Mouse (Mus musculus) B cell, adult 2 months (primary cell): ENCODE measurements at regions not wholly inside any gene's neighbourhood (a gene's known extent, or its start where the extent isn't known, plus 50 kb on each side); places are given as distances from the start of the nearest gene placed in this dataset.

Experiments
- DNase-seq, 2 experiments: peaks; one replicate each; pipeline ENCODE4 v3.0.0; 2022

GRCm38 (mm10) chr9:61144685-61145318 is 227.4 kb upstream of the Tle3 start:
- DNase-seq = no peak

GRCm38 (mm10) chr9:61145738-61146137 is 226.4 kb upstream of the Tle3 start:
- no peak for DNase-seq

GRCm38 (mm10) chr9:61151201-61151600 is 221.0 kb upstream of the Tle3 start:
- no peak for DNase-seq

- no peak for DNase-seq
Measured at GRCm38 (mm10) chr9:61151901-61152337, 220.2 kb upstream of the Tle3 start.

DNA sequence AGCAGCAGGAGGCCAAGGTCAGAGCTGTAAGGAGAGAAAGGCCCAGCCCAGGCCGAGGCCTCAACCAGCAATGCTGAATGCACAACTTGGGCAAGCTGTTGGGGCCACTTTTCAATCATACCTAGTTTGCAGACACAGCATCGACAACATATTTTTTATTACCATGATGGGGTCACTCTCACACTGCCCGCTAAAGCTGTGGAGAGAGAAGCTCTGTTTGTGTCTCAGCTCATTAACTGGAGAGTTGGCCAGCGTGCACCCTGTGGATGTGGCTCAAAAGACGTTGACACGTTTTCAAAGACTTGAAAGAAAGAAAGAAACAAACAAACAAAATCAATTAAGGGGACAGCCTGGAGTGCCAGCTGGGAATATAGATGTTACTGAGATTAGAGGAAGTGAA is 217.4 kb upstream of the Tle3 start:
- DNase-seq = no peak

DNA sequence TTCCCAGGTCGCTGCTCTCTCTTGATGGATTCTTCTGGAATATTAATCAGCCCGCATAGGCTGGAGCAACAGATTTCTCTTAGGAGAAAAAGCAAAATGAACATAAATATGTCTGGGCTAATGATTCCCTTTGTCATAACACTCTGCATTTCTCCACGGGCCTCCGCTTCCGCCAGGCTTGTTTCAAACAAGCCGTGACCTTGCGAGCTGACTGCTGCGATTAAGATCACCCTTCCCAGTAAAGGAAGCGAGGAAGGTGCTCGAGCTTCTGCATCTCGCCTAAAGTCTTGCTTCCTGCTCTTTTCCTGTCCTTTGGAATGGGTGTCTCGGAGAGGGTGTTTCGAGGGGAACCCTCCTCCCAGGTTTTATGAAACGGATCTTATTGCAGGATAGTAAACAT is 216.3 kb upstream of the Tle3 start:
- no peak for DNase-seq

DNA sequence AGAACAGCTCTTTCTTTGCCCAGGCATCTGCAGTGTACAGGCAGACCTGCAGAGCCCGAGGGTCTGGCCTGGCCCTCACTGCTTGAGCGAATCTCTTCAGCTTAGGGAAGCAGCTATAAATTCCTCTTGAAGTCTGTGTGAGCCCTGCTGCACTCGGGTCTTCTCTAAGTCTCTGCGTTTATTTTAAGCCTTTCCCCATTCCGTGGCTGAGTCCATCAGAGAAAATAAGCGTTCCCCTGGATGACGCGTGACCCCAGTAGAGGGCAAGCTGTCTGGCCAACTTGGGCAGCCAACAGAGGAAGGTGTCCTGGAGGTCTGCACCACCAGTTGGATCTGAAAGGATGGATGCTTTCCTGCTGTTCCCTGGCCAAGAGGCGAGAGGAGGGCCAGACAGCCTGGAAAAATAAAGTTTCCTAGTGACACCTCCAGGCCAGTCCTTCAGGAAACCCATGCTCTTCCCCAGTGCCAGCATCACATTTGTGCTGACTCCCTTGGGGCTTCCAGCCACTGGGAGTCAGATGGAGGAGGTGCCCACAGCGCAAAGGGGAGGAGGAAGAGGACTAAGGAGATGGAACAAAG is 213.9 kb upstream of the Tle3 start:
- no peak for DNase-seq

DNA sequence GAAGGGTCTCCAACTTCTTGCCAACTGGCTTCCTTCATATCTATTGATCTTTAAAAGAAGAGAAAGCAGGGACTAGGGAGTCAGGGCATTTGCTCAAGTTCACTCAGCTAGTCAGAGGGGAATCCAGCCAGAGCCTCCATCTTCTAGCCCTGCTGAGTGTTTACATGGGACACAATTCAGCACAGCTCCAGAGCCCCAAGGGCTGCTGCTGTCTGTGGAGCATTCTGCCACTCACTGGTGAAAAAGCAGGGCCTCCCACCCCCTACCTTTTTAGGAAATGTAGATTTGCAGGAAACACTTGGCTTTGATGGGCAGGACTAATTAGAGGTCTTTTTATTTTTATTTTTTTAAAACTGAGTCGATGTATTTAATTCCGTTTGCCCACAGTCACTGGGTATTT is 213.0 kb upstream of the Tle3 start:
- no peak for DNase-seq

DNA sequence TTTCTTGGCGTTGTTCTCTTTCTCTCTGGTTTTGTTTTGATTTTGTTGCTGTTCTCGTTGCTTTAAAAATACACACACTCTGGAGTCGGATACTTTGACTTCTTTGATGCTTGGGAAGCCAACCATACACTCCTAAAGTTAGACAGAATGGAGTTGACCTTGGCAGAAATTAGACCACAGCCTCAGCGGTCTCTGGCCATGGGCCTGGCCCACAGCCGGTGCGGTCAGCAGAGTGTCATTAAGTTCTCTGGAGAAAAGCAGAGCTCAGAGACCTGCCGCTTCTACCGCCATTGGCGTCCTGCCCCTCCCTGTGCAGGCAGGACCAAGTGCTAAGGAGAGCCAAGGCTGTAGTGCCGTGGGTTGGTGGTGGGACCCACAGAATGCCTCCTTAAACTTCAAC is 212.6 kb upstream of the Tle3 start:
- no peak for DNase-seq

- DNase-seq = no peak
Measured at GRCm38 (mm10) chr9:61162884-61163283, 209.3 kb upstream of the Tle3 start.

GRCm38 (mm10) chr9:61163671-61164288 is 208.4 kb upstream of the Tle3 start:
- DNase-seq = no peak

GRCm38 (mm10) chr9:61164501-61165251 is 207.5 kb upstream of the Tle3 start:
- no peak for DNase-seq

DNA sequence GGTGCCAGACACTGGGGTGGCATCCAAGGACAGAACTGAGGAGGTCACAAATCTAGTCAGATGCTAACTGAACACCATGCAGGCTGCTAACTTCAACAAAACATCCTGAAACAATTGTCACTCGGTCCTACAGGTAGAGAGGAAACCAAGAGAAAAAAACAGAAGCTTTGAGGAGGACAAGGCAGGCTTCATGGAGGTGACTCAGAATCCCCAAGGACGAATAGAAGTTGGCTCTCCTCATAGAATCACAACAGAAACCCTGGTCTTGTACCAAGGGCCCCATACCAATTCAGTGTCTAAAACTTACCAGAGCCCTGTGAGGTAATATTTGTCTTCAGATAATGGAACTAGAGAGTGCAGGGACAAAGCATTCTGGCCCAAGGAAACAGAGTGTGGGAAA is 206.1 kb upstream of the Tle3 start:
- no peak for DNase-seq

DNA sequence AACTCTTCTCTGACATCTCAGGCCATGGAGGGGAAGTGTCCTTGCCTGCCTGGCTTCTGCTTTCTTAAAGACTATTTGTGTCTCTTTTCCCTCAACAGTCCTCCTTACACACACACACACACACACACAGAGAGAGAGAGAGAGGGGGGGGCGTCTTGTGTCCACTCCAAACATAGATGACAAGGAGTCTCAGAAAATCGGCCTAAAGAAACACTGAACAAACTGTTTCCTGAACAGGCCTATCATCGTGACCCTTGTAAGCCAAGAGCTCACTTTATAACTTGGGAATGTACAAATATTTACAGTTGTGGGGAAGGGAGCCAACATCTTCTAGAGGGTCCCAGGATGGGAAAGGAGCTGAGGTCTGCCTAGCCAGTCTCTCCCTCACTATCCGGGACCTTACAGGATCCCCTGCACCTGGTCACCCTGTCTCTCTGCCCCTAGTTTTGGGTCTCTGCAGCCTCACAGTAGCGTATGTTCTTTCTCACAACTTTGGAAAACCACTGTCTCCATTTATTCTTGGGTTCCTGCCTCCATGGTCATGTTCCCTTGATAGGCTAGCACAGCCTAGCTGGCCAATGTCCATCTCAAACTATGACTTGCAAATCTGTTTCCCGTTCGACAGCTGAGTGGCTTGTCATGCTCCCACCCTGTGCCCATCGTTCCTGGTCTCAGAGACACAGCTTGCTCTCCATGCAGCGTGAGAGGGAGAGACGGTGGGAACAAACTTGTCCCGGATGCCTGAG is 204.9 kb upstream of the Tle3 start:
- DNase-seq = no peak

- DNase-seq = peak; percentile 61 to 66
Measured at GRCm38 (mm10) chr9:61168931-61169330, 203.2 kb upstream of the Tle3 start.

DNA sequence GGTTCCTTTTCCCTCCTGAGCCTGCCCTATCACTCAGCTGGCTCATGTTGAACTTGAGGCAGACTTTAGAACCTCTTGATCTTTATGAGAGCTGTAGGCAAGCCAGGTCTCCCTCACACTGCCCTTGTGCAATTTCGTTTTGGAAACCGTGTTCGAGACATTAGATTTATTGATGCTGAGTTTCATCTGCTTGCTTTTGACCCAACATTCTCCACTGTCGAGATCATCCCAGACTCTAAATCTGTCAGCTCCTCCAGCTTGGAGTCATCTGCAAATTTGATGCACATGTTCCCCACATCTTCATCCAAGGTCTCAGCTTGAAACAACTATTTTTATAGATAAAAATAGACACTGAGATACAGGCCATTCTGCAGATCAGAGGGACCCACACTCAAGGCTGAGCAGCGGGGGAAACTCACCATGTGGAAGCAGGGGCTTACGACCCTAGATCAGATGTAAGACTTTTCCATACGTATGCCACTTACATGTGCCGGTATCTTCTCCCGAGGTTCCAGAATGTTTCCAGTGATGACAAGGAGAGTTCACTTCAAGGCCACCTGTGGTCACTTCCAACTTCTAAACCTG is 202.6 kb upstream of the Tle3 start:
- DNase-seq = no peak

DNA sequence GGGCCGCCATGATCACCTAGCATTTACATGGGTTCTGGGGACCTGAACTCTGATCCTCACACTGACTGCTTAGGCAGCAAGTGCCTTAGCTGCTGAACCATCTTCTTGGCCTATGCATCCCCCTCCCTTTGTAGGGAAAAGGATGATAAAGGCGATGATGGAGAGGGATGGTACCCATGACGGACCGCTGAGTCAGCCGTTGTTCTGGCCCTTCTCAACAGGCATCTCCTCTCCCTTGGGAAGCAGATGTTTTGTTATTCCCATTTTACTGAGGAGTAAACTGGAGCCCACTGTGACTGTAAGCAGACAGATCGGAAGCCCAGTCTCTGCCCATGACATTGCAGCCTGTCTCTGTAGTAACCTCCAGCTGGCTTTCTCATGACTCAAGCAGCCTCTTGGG is 201.2 kb upstream of the Tle3 start:
- no peak for DNase-seq

DNA sequence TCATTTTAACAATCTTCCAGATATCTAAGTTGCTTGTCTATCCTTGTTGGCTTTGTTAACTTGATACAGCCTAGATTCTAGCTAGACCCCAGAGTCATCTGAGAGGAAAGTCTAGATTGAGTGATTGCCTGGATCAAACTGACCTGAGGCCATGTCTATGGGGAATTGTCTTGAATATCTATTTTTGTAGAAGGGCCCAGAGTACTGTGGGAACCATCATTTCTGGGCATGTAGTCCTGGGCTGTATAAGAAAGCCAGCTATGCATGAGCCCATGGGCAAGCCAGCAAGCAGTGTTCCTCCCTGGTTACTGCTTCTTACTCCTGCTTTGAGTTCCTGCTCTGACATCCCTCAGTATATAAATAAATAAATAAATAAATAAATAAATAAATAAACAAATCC is 199.7 kb upstream of the Tle3 start:
- no peak for DNase-seq

DNA sequence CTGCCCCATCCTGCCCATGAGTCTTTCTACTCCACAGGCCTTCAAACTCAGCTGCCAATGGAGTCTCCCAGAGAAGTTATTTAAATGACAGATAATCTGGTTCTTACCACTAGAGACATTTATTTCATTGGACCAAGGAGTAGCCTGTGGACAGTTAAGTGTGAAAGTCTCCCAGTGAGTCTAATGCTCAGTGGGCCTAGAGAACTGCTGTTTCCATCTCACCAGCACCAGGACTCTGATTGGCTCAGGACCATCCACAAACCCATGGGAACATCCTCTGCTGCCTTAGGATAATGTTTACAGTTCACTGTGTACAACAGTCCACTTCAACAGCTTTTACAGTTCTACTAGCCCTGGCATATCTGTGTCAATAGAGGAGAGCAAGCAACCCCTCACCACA is 198.6 kb upstream of the Tle3 start:
- DNase-seq = no peak

GRCm38 (mm10) chr9:61175381-61175780 is 196.8 kb upstream of the Tle3 start:
- no peak for DNase-seq

GRCm38 (mm10) chr9:61176856-61177255 is 195.3 kb upstream of the Tle3 start:
- DNase-seq = no peak

DNA sequence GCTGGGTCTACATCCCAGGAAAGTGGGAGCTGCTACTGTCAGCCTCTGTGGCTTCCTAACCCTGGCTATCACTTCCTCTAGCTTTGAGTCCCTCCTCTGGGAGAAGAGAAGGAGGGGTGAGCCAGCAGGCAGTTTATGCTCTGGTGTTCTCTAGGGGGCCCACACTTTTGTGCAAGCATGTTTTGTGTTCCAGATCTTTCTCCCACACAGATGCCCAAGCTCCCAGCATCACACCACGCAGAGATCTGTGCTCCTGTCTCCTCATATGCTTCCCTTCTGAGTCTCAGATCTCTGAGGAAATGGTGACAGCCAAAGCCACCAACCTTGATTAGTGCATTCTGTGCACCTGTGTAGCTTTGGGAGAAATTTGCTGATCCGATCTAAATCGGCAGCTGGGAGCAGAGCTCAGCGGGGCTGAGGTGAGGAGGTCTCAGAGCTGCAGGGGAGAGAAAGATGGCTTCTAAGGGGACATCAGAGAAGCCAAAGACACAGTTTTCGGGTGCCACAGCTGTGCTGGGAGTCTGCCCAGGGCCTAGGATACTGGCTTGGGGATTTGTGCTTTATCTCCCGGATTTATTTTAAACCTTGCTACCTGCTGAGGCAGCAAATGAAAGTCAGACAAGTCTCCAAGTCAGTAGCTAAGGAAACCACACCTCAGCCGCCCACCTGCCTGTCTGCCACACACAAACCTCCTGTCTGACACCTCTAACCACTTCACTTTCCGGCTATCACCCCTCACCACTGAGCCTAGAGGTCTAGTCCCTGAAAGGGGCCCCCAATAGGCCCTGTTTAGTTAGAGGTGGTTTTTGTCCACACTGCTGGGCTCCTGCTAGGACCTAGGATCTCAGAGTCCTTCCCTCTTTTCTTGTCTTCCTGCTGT is 185.4 kb upstream of the Tle3 start:
- DNase-seq = no peak
